Mouse (Mus musculus) ES-E14 (cell line): ENCODE data around the gene Emid1.

Source experiments
- CHD2 ChIP-seq: IDR thresholded peaks from 2 replicates; pipeline ENCODE4 v1.6.1; 2014; ENCODE audit warnings: mild to moderate bottlenecking, low read depth, low read length, inconsistent platforms
- ZC3H11A ChIP-seq: IDR thresholded peaks from 2 replicates; pipeline ENCODE4 v1.6.1; 2012; ENCODE audit warnings: low read depth, mild to moderate bottlenecking, inconsistent platforms, low read length, borderline replicate concordance

DNA sequence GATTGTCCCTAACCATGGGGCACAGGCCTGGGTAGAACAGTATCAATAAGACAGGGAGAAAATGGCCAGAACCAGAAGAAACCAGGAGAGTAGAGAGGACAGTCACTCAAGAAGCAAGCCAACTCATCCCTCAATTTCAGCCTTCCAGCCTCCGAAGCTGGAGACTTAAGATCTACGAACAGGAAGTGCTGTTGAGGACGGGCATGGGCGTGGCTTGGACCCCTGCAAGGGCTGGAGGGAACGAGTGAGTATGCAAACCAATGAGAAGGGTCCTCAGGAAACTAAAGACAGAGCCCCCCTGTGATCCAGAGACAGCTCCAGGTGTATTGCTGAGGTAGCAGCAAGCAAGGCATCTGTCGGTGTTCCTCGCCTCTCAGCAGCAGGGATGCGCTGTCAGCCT lies 12.3 kb upstream of the Emid1 start:
- no peak for TF ChIP-seq ZC3H11A
- no peak for TF ChIP-seq CHD2
